Mouse (Mus musculus) small intestine, adult 2 months (tissue): Measurements from ENCODE around the gene Sfswap.

Source experiments
- CTCF ChIP-seq: fragments of 200-500 bp; IDR thresholded peaks from 2 replicates; pipeline ENCODE4 v1.5.1; 2012; ENCODE audit warnings: low read depth, mild to moderate bottlenecking, control low read depth, inconsistent platforms, low read length, moderate library complexity, mixed read lengths; ENCODE audit not compliant: insufficient replicate concordance, insufficient read length; ENCODE audit errors: extremely low read depth
- POLR2A ChIP-seq: fragments of 200-500 bp; IDR thresholded peaks from 2 replicates; pipeline ENCODE4 v1.6.1; 2012; ENCODE audit warnings: low read depth, mild to moderate bottlenecking, control low read depth, inconsistent platforms, low read length, moderate library complexity

- TF ChIP-seq CTCF: no peak
- no peak for TF ChIP-seq POLR2A
Observed at GRCm38 (mm10) chr5:129568596-129568995, 67.6 kb downstream of the Sfswap start.
